Mouse (Mus musculus): Measurements from ENCODE around the gene Dis3l.

Dis3l gene

GRCm38 (mm10) chr9:64341254-64341566, at the start of gene Dis3l:
Dis3l (minus strand) TSS chr9:64341288.
- DNase-seq, result no peak

GRCm38 (mm10) chr9:64389576-64390292, 48.6 kb upstream of the Dis3l start:
- DNase-seq, result no peak

GRCm38 (mm10) chr9:64386466-64387211, 45.6 kb upstream of the Dis3l start:
- no peak for DNase-seq

GRCm38 (mm10) chr9:64385511-64386465, 44.7 kb upstream of the Dis3l start, which contains the start of gene Megf11:
Megf11 (plus strand) TSS chr9:64385626.
- DNase-seq, result no peak

- no peak for DNase-seq
Measured at GRCm38 (mm10) chr9:64383021-64383788, 42.1 kb upstream of the Dis3l start.

GRCm38 (mm10) chr9:64376380-64376779, 35.3 kb upstream of the Dis3l start:
- DNase-seq, result no peak

- no peak for DNase-seq
Measured at GRCm38 (mm10) chr9:64371305-64371819, 30.3 kb upstream of the Dis3l start.

- no peak for DNase-seq
Measured at GRCm38 (mm10) chr9:64369871-64370270, 28.8 kb upstream of the Dis3l start.

- no peak for DNase-seq
Measured at GRCm38 (mm10) chr9:64361231-64361950, 20.3 kb upstream of the Dis3l start.

GRCm38 (mm10) chr9:64355627-64356026, 14.5 kb upstream of the Dis3l start:
- no peak for DNase-seq

- DNase-seq, result peak; percentile 50 to 52
Measured at GRCm38 (mm10) chr9:64351191-64351590, 10.1 kb upstream of the Dis3l start.

GRCm38 (mm10) chr9:64349490-64349889, 8.4 kb upstream of the Dis3l start:
- DNase-seq, result no peak

- no peak for DNase-seq
Measured at GRCm38 (mm10) chr9:64347377-64347776, 6.3 kb upstream of the Dis3l start.

- DNase-seq, result no peak
Measured at GRCm38 (mm10) chr9:64345931-64346330, 4.8 kb upstream of the Dis3l start.

- no peak for DNase-seq
Measured at GRCm38 (mm10) chr9:64343656-64344055, 2.6 kb upstream of the Dis3l start.

- no peak for DNase-seq
Measured at GRCm38 (mm10) chr9:64341671-64342070, 583 bp upstream of the Dis3l start.

GRCm38 (mm10) chr9:64340351-64341253, 486 bp downstream of the Dis3l start:
- peak; percentile 77 to 79 for DNase-seq

- DNase-seq, result no peak
Measured at GRCm38 (mm10) chr9:64339361-64339760, 1.7 kb downstream of the Dis3l start.

GRCm38 (mm10) chr9:64335825-64336224, 5.3 kb downstream of the Dis3l start:
- DNase-seq, result no peak

GRCm38 (mm10) chr9:64323976-64324375, 17.1 kb downstream of the Dis3l start:
- DNase-seq, result no peak

All from B cell, adult 2 months (primary cell).